Mouse (Mus musculus): Measurements from ENCODE around the gene Kpna7.

DNA sequence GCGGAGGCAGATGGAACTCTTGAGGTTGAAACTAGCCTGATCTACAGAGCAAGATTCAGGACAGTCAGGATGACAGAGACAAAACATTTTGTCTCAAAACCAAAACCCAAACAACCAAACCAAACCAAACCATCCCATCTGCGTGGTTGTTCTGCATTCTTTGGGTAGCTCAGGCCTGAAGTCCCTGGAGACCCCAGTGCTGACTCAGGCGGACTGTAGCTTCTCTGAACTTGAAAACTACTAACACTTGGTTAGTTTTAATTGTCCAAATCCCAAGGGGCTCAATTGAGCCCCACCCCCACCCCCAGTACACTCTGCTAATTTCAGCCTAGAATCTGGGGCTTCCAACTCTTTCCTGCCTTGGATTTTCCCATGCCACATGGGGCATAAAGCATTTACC is 80.5 kb downstream of the Kpna7 start:
- no peak for TF ChIP-seq CTCF (IDR thresholded peaks at IDR 0.05; ENCODE audit: low read depth, low read length)
- TF ChIP-seq POLR2A (IDR thresholded peaks at IDR 0.05; ENCODE audit: insufficient read depth, low read length) = no peak
- TF ChIP-seq EP300 (IDR thresholded peaks at IDR 0.05; ENCODE audit: insufficient read depth, low read depth, low read length) = no peak
